Mouse (Mus musculus): ENCODE data around the gene Cnnm3.

DNA sequence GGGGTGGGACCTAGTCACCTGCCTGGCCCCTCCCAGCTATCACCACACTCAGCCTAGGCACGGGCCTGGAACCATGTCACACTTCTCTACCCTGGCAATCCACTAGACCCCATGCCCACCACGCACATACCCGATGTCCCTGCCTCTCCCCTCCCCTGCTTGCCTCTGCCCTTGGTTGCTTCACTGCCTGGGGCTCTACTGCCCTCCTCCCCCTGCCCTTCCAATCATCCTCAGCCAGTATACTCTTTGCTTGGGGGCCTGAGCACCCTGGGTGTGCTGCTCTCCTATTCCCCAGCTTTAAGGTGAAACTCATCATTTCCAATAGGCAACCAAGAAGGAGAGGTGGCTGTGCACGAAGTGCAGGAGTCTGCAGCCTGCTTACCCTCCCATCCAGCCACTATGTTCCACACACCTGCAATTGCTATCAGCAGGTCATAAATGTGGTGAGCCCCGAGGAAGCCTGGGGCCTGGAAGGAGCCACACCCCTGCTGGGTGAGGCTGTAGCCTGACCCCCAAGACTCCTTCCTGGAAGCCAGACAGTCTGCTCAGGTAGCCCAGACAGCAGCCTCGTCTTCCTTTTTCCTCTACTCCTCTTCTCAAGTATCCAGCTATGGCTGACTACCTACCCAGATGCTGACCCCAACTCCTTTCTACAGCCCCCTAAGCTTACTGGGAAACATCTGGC is 65.5 kb downstream of the Cnnm3 start:
- no peak for TF ChIP-seq TAL1 (IDR thresholded peaks at IDR 0.05; ENCODE audit: low read length)
- TF ChIP-seq GATA1 (IDR thresholded peaks at IDR 0.05; ENCODE audit: low read length): no peak

All from erythroblast, embryonic 14.5 days (primary cell).